Mouse (Mus musculus): ENCODE measurements around the gene Vps37d.

The Vps37d gene

GRCm38 (mm10) chr5:135025899-135026298 is 52.2 kb downstream of the Vps37d start:
- DNase-seq (ENCODE audit: low spot score), result no peak

- DNase-seq (ENCODE audit: low spot score), result no peak
Observed at GRCm38 (mm10) chr5:135024665-135025224, 53.3 kb downstream of the Vps37d start.

- DNase-seq (ENCODE audit: low spot score), result peak; percentile 84
Observed at GRCm38 (mm10) chr5:135023344-135024173, 54.5 kb downstream of the Vps37d start, which contains the start of gene Stx1a. Gene Stx1a, plus strand, starts transcription at chr5:135023482.

Data from ovary, postnatal 14 days (tissue).